Mouse (Mus musculus): ENCODE measurements around the gene Tgm1.

The Tgm1 gene

GRCm38 (mm10) chr14:55671833-55672740 is 41.6 kb downstream of the Tgm1 start, which contains the start of the genes Gmpr2 and Nedd8:
Gmpr2 (plus strand) TSS chr14:55671941.
Nedd8 (minus strand) TSS chr14:55672124.
- peak; percentile 68 to 79 for DNase-seq (ENCODE audit: low spot score in 2 of 2)

- DNase-seq (ENCODE audit: low spot score in 2 of 2) = no peak
Observed at GRCm38 (mm10) chr14:55671486-55671832, 42.3 kb downstream of the Tgm1 start.

- no peak for DNase-seq (ENCODE audit: low spot score in 2 of 2)
Observed at GRCm38 (mm10) chr14:55660636-55661035, 53.1 kb downstream of the Tgm1 start.

GRCm38 (mm10) chr14:55659960-55660573 is 53.7 kb downstream of the Tgm1 start, which contains the start of gene Mdp1:
Mdp1 (minus strand) TSS chr14:55660508.
- DNase-seq (ENCODE audit: low spot score in 2 of 2) = peak; percentile 56 to 73

GRCm38 (mm10) chr14:55658011-55658410 is 55.7 kb downstream of the Tgm1 start:
- no peak for DNase-seq (ENCODE audit: low spot score in 2 of 2)

GRCm38 (mm10) chr14:55656935-55657334 is 56.8 kb downstream of the Tgm1 start:
- DNase-seq (ENCODE audit: low spot score in 2 of 2) = no peak

GRCm38 (mm10) chr14:55651528-55651927 is 62.2 kb downstream of the Tgm1 start:
- DNase-seq (ENCODE audit: low spot score in 2 of 2) = no peak

Data from spleen, postnatal 14 days (tissue).